Mouse (Mus musculus) brain, embryonic 14.5 days (tissue): ENCODE measurements at regions not wholly inside any gene's neighbourhood (a gene's known extent, or its start where the extent isn't known, plus 50 kb on each side); places are given as distances from the start of the nearest gene placed in this dataset.

ENCODE experiments used
- DNase-seq: peaks from one replicate; pipeline ENCODE4 v3.0.0-alpha.2; 2011; ENCODE audit warnings: low read depth
- CTCF ChIP-seq: fragments of 200-500 bp; IDR thresholded peaks from 2 replicates; pipeline ENCODE4 v1.5.1; 2012; ENCODE audit warnings: inconsistent platforms, mild to moderate bottlenecking, moderate library complexity, borderline replicate concordance; ENCODE audit not compliant: insufficient read depth, insufficient read length; ENCODE audit errors: extremely low read depth
- POLR2A ChIP-seq: fragments of 200-500 bp; IDR thresholded peaks from 2 replicates; pipeline ENCODE4 v1.6.1; 2012; ENCODE audit warnings: mild to moderate bottlenecking, inconsistent platforms, borderline replicate concordance; ENCODE audit not compliant: poor library complexity, insufficient read depth, insufficient read length, severe bottlenecking; ENCODE audit errors: extremely low read depth

DNA sequence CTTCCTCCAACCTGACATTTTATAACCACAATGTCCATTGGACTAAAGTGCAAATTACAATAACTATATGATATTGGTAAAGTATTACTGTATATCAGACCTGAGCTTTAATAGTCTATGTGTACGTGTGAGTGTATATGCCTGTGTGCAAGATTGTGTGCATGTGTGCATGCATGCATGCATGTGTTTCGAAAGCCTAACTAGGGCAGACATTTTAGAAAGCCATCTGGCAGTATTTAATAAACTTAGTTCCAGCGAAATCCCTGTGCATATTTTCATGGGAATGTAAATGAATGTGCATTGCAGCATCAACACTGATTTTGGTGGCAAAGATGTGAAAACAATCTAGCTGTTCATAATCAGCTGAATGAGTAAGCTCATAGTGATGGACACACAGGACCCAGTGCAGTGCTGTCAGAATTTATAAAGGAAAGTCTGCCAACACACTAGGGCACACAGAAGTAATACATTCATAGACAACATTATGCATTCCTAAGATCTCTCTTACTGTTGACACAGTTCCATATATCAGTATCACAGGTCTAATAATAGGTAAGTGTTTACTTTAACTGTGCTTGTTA, 1288.1 kb downstream of the D3Ertd751e start:
- peak; percentile 53 for DNase-seq
- TF ChIP-seq POLR2A (no peak), CTCF (no peak)

- DNase-seq = no peak
- no peak for TF ChIP-seq POLR2A
- no peak for TF ChIP-seq CTCF
Measured at GRCm38 (mm10) chr3:43056344-43056743, 1313.9 kb downstream of the D3Ertd751e start.
